Mouse (Mus musculus): ENCODE measurements around the gene Fkbp4. TPM values are rescaled to one million over a fixed set of nuclear protein-coding genes. Genes with fewer than 3 reads are reported as not detected.

Gene Fkbp4
- polyA plus RNA-seq, 1 experiment, result 102 TPM

DNA sequence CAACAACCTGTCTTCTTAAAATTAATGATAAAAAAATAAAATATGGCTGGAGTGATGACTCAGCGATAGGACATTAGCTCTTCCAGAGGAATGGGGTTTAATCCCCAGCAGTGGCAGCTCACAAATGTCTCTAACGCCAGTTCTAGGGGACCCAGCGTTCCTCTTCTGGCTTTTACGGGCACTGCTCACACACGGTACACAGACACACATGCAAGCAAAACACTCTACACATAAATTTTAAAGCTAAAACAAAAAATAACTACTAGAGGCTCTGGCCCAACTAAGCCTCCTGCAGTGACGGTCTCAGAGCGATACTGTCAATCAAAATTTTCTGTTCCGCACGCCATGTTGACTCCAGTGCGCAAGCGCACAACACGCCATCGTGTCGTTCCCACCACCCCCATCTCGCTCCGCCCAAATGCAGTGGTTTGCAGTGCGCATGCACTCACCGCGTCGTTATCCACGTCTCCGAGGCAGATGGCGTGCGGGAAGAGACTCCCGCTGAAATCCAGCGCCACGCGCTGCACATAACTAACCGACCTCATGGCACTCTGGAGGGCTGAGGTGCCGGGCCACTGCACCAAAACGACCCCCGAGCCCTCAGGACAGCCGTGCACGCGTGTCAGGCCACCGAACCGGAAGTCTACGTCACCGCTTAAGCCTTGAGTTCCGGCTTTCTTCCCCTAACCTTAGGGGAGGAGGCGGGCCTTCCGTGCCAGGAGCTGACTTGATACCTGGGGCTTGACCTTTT lies 14.0 kb downstream of the Fkbp4 start, which contains the start of gene Itfg2:
Gene Itfg2 (minus strand): TSS at position 663 of the 751 bp plus-strand sequence.
- Histone ChIP-seq H3K4me3 (ENCODE audit: insufficient read depth, low read length) (peak within 1 kb of the TSS; percentile 45), H3K4me1 (ENCODE audit: control insufficient read depth, insufficient read depth, low read length) (peaks cover 6% of the 10 kb centered on the region; the same call in 1 of the 2 replicates), H3K27ac (ENCODE audit: insufficient read depth, low read length) (peak within 1 kb of the TSS; percentile 89)
- TF ChIP-seq POLR2A (IDR thresholded peaks at IDR 0.05; ENCODE audit: low read depth, low read length) (peak; percentile 95), CTCF (IDR thresholded peaks at IDR 0.05; ENCODE audit: borderline replicate concordance, insufficient read depth, low read length) (no peak)

DNA sequence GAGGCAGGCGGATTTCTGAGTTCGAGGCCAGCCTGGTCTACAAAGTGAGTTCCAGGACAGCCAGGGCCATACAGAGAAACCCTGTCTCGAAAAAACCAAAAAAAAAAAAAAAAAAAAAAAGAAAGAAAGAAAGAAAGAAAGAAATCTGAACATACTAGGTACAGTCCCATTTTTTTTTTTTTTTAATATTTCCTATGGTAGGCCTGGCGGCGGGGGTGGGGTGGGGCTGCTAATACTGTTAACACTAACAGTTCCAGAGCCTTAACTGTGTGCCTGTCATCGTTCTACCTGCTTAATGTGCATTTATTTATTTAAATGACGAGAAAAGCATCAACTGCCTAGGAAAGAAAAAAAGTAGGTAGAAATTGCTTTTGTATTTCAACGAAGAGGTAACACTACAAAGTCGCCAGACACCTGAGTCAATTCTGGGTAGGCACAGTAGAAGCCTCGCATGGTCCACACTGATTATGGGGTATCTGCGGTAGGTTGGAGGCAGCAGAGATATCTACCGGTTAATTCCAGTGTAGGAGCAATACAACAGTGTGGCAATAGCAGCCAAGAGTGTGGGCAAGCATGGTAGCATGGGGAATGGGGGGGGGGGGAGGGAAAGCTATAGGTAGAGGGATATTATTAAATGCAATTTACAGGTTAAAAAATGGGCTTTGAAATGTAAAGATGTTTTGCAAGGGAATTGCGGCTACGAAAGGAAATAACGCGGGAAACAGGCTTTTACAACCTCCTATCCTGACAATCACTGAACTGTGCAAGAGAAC lies 14.8 kb downstream of the Fkbp4 start:
- H3K4me1 ChIP-seq (ENCODE audit: control insufficient read depth, insufficient read depth, low read length), result peaks cover 6% of the 10 kb centered on the region; the same call in 1 of the 2 replicates
- TF ChIP-seq CTCF (IDR thresholded peaks at IDR 0.05; ENCODE audit: borderline replicate concordance, insufficient read depth, low read length) (no peak), POLR2A (IDR thresholded peaks at IDR 0.05; ENCODE audit: low read depth, low read length) (no peak)
- peak overlapping the region; percentile 89 for H3K27ac ChIP-seq (ENCODE audit: insufficient read depth, low read length)
- peak overlapping the region; percentile 45 for H3K4me3 ChIP-seq (ENCODE audit: insufficient read depth, low read length)

DNA sequence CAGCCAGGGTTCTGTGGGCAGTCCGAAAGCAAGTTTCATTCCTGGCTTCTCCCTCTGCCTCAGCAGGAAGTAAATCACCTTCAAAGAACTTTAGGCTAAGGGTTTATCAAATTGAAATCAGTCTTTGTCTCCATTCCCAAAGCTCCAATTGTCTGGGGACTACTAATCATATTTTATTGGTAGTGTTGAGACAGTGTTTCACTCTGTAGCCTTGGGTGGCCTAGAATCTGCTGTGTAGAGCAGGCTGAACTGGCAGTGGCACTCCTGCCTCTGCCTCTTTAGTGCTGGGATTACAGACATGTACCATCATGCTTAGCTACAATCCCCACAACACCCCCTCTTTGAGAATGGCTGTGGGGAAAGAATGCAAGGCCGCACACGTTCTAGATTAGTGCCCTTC lies 17.0 kb downstream of the Fkbp4 start:
- TF ChIP-seq POLR2A (IDR thresholded peaks at IDR 0.05; ENCODE audit: low read depth, low read length), result no peak
- no peak for TF ChIP-seq CTCF (IDR thresholded peaks at IDR 0.05; ENCODE audit: borderline replicate concordance, insufficient read depth, low read length)
- Histone ChIP-seq H3K27ac (ENCODE audit: insufficient read depth, low read length) (peak overlapping the region; percentile 77), H3K4me1 (ENCODE audit: control insufficient read depth, insufficient read depth, low read length) (peaks cover 6% of the 10 kb centered on the region; the same call in 1 of the 2 replicates), H3K4me3 (ENCODE audit: insufficient read depth, low read length) (no peak overlapping the region)

DNA sequence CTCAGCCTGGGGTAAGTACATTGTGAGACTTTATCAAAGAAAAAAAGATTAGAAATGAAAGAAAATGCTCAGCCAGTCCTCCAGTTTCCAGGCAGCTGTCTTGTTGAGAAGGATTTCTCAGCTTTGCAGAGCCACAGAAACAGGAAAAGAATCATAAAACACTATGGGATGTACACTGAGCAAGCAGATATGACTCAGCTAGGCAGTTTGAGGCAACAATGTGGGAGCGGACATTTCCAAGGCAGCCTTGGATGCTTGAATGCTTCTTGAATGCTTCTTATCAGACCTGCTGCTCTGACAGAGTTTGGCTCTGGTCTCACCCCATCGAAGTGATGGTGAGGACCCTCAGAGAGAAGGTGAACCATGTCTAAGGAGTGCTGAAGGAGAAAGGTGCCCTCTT lies 17.4 kb downstream of the Fkbp4 start:
- no peak overlapping the region for H3K4me3 ChIP-seq (ENCODE audit: insufficient read depth, low read length)
- TF ChIP-seq POLR2A (IDR thresholded peaks at IDR 0.05; ENCODE audit: low read depth, low read length), result no peak
- no peak for TF ChIP-seq CTCF (IDR thresholded peaks at IDR 0.05; ENCODE audit: borderline replicate concordance, insufficient read depth, low read length)
- H3K27ac ChIP-seq (ENCODE audit: insufficient read depth, low read length), result peak overlapping the region; percentile 87
- peaks cover 6% of the 10 kb centered on the region; the same call in 1 of the 2 replicates for H3K4me1 ChIP-seq (ENCODE audit: control insufficient read depth, insufficient read depth, low read length)

DNA sequence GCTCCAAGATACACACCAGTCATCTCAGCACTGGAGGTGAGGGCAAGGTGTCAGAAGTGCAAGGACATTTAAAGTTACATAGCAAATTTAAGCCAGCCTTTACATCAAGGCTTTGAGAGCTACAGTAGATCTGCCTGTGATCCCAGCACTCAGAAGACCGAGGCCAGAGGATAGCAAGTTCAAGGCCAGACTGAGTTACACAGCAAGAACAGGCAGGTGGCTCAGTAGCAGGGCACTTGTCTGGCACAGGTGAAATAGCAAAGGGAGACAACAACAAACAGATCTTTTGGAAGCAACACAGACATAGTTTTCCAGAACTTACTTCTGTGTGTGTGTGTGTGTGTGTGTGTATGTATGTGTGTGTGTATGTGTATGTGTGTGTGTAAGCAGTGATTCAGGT lies 20.4 kb downstream of the Fkbp4 start:
- Histone ChIP-seq H3K4me3 (ENCODE audit: insufficient read depth, low read length) (no peak overlapping the region), H3K27ac (ENCODE audit: insufficient read depth, low read length) (no peak overlapping the region), H3K4me1 (ENCODE audit: control insufficient read depth, insufficient read depth, low read length) (peaks cover 6% of the 10 kb centered on the region; the same call in 1 of the 2 replicates)
- TF ChIP-seq CTCF (IDR thresholded peaks at IDR 0.05; ENCODE audit: borderline replicate concordance, insufficient read depth, low read length), result no peak
- no peak for TF ChIP-seq POLR2A (IDR thresholded peaks at IDR 0.05; ENCODE audit: low read depth, low read length)

DNA sequence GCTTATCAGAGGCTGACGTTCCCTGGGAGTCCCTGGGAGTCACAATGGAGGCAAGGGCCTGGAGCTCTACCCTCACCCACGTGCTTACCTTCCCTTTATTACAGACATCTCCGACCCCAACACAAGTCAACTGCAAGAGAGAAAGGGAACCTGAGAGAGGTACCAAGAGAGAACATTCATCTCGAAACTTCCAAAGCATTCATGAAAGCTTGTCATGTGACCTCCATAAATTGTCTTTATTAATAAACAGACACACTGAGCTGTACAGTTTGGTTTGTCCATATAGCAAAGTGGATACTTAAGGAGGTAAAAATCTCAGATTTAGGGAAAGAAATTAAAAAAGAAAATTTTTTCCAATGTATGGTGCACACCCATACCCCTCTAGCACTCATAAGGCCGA lies 22.3 kb downstream of the Fkbp4 start:
- no peak overlapping the region for H3K4me3 ChIP-seq (ENCODE audit: insufficient read depth, low read length)
- H3K27ac ChIP-seq (ENCODE audit: insufficient read depth, low read length), result no peak overlapping the region
- 0 out of 2 replicates have a peak, but pooled peaks cover 2% of the 10 kb centered on the region for H3K4me1 ChIP-seq (ENCODE audit: control insufficient read depth, insufficient read depth, low read length)
- no peak for TF ChIP-seq CTCF (IDR thresholded peaks at IDR 0.05; ENCODE audit: borderline replicate concordance, insufficient read depth, low read length)
- no peak for TF ChIP-seq POLR2A (IDR thresholded peaks at IDR 0.05; ENCODE audit: low read depth, low read length)

DNA sequence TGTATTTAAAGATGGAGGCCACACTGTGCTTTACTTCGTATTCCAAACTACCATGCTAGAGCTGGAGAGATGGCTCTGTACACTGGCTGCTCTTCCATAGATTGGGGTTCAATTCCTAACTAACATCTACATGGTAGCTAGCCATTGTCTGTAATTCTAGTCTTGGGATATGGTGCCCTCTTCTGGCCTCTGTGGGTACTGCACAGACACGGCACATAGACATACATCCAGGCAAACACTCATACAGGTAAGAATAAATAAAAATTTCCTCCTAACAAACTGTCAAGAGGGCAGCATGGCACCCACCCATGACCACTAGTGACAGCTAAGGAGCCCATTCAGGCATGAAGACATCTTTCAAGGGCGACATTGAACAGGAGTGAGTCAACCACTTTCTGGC lies 27.4 kb downstream of the Fkbp4 start:
- no peak overlapping the region for H3K27ac ChIP-seq (ENCODE audit: insufficient read depth, low read length)
- no peaks in the 10 kb centered on the region for H3K4me1 ChIP-seq (ENCODE audit: control insufficient read depth, insufficient read depth, low read length)
- no peak overlapping the region for H3K4me3 ChIP-seq (ENCODE audit: insufficient read depth, low read length)
- peak; percentile 67; the same call in 1 of the 2 replicates for TF ChIP-seq CTCF (IDR thresholded peaks at IDR 0.05; ENCODE audit: borderline replicate concordance, insufficient read depth, low read length)
- TF ChIP-seq POLR2A (IDR thresholded peaks at IDR 0.05; ENCODE audit: low read depth, low read length), result no peak

DNA sequence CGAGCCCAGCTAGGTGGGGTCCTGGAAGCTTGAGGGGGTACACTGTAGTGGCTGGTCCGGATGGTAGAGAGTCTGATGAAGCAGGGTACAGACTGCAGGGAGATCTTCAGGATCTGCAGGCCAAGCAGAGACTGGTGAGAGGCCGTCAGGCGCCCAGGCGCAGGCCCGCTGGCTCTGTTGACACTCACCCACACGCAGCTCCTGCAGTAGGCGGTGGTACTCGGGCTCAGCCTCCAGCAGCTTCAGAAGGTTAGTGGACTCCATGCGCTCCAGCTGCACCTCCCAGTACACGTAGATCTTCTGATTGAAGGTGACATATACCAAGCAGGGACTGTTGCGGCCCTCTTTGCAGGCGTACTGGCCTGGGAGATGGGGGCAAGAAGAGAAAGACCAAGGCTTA lies 28.2 kb downstream of the Fkbp4 start:
- TF ChIP-seq CTCF (IDR thresholded peaks at IDR 0.05; ENCODE audit: borderline replicate concordance, insufficient read depth, low read length) (no peak), POLR2A (IDR thresholded peaks at IDR 0.05; ENCODE audit: low read depth, low read length) (no peak)
- Histone ChIP-seq H3K4me3 (ENCODE audit: insufficient read depth, low read length) (no peak overlapping the region), H3K27ac (ENCODE audit: insufficient read depth, low read length) (no peak overlapping the region), H3K4me1 (ENCODE audit: control insufficient read depth, insufficient read depth, low read length) (no peaks in the 10 kb centered on the region)

DNA sequence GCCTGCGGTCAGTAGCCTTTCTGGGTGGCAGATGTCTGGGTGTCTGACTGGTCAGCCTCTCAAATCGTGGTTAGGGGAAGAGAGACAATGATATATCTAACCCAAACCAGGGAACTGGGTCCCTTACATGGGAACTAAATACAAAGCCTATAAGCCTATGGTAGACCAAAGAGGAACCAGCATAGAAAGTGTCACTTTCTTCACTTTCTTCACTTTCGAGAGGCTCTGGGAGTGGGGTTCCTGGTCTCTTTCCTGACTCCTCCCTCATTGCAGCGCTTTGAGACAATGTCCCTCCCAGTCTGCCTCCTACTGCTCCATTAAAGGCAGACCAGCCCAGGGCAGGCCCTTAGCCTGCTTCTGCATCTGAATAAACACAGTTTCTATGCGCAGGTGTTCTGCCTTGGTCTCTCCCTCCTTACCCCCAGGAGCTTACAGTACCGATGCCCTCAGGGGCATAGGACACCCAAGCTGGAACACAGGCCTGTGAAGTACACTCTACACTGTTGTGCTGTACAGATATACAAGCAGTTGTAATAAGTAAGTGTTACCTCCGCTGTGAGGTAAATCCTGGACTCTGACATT lies 29.8 kb downstream of the Fkbp4 start:
- Histone ChIP-seq H3K4me1 (ENCODE audit: control insufficient read depth, insufficient read depth, low read length) (no peaks in the 10 kb centered on the region), H3K27ac (ENCODE audit: insufficient read depth, low read length) (no peak overlapping the region), H3K4me3 (ENCODE audit: insufficient read depth, low read length) (no peak overlapping the region)
- no peak for TF ChIP-seq POLR2A (IDR thresholded peaks at IDR 0.05; ENCODE audit: low read depth, low read length)
- TF ChIP-seq CTCF (IDR thresholded peaks at IDR 0.05; ENCODE audit: borderline replicate concordance, insufficient read depth, low read length), result no peak
